Mouse (Mus musculus) lung, adult 2 months (tissue): Measurements from ENCODE around the gene Ccser1.

Source experiments
- CTCF ChIP-seq: fragments of 200-500 bp; IDR thresholded peaks from 2 replicates; pipeline ENCODE4 v1.5.1; 2011; ENCODE audit warnings: mild to moderate bottlenecking, low read length, control low read depth; ENCODE audit not compliant: insufficient read depth
- POLR2A ChIP-seq: fragments of 200-500 bp; IDR thresholded peaks from 2 replicates; pipeline ENCODE4 v1.6.1; 2011; ENCODE audit warnings: low read depth, mild to moderate bottlenecking, control low read depth, low read length, borderline replicate concordance; ENCODE audit errors: extremely low read depth

DNA sequence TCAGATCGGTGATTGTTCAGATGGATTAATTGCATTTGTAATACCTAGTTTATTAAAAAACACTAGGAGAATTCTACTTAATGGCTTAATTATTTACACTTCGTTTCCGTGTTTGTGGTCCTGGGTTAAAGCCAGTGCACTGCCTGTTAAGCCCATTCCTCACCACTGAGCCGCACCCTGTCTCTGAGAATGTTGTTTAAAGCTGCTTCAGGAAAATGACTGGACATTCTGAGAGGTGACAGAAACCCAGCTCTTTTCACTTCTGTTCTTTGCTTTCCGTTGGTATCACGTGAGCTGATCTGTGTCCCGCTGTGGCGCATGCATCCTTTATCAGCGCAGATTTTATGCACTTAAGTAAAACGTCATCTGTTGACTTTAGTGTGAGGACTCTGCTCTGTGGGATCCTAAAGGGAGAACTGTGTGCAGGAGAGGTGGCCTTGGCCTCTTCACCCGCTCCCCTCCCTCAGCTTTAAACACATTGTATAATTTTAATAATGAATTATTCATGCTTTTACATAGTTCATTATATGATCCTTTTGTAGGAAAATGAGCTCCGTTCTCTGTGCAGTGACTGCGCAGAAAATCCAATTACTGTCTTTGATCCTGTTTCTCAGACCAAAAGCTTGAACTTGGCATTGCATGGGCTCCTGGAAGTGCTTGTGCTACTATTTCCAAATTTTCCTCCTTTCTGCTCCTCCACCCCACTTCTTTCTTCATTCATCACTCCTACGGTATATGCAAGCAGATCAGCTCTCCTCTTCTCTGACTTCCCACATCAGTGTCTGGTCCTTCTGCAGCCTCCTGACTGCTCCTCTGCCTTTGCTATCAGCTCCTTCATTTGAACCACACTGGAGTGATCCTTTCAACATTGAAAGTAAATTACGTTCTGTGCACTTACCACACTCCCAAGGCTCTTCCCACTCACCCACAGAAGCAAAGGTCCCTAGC is 149.7 kb downstream of the Ccser1 start:
- no peak for TF ChIP-seq POLR2A
- no peak for TF ChIP-seq CTCF
